Mouse (Mus musculus): ENCODE measurements at regions not wholly inside any gene's neighbourhood (a gene's known extent, or its start where the extent isn't known, plus 50 kb on each side); places are given as distances from the start of the nearest gene placed in this dataset.

- Histone ChIP-seq H3K27me3 (ENCODE audit: insufficient read depth, poor library complexity, severe bottlenecking) (peaks cover 58% of the 10 kb centered on the region), H3K27ac (peak overlapping the region; percentile 84)
- WGBS = 2% methylated on average over 34 of the region's 34 CpGs
Measured at GRCm38 (mm10) chr5:119005825-119006471, 445.5 kb downstream of the Med13l start.

GRCm38 (mm10) chr5:119010048-119010447 is 449.6 kb downstream of the Med13l start:
- H3K27ac ChIP-seq = no peak overlapping the region
- no peak for DNase-seq (ENCODE audit: low spot score)
- WGBS = 54% methylated on average over 14 of the region's 14 CpGs
- peaks cover 51% of the 10 kb centered on the region for H3K27me3 ChIP-seq (ENCODE audit: insufficient read depth, poor library complexity, severe bottlenecking)
- H3K9me3 ChIP-seq = no peaks in the 10 kb centered on the region
- no peaks in the 10 kb centered on the region for H3K36me3 ChIP-seq
- no peak overlapping the region for H3K4me3 ChIP-seq
- peaks cover 13% of the 10 kb centered on the region for H3K4me1 ChIP-seq

More at GRCm38 (mm10) chr5:119005825-119006471, 445.5 kb downstream of the Med13l start:
- no peak for DNase-seq (ENCODE audit: low spot score)
- Histone ChIP-seq H3K36me3 (no peaks in the 10 kb centered on the region), H3K4me3 (peak overlapping the region; percentile 58), H3K9me3 (no peaks in the 10 kb centered on the region), H3K4me1 (peaks cover 13% of the 10 kb centered on the region)

GRCm38 (mm10) chr5:119015181-119015580 is 454.7 kb downstream of the Med13l start:
- Histone ChIP-seq H3K27me3 (ENCODE audit: insufficient read depth, poor library complexity, severe bottlenecking) (peaks cover 30% of the 10 kb centered on the region), H3K27ac (no peak overlapping the region), H3K4me1 (0 out of 2 replicates have a peak, but pooled peaks cover 3% of the 10 kb centered on the region), H3K9me3 (no peaks in the 10 kb centered on the region), H3K36me3 (no peaks in the 10 kb centered on the region), H3K4me3 (no peak overlapping the region)
- DNase-seq (ENCODE audit: low spot score) = no peak
- WGBS = 74% methylated on average over 5 of the region's 5 CpGs

- Histone ChIP-seq H3K4me3 (no peak overlapping the region), H3K9me3 (no peaks in the 10 kb centered on the region), H3K27me3 (ENCODE audit: insufficient read depth, poor library complexity, severe bottlenecking) (peaks cover 30% of the 10 kb centered on the region), H3K27ac (no peak overlapping the region), H3K4me1 (0 out of 2 replicates have a peak, but pooled peaks cover 3% of the 10 kb centered on the region), H3K36me3 (no peaks in the 10 kb centered on the region)
- WGBS = 20% methylated on average over 15 of the region's 15 CpGs
- DNase-seq (ENCODE audit: low spot score) = no peak
Measured at GRCm38 (mm10) chr5:119015606-119016255, 455.3 kb downstream of the Med13l start.

GRCm38 (mm10) chr5:119016420-119016819 is 455.9 kb downstream of the Med13l start:
- no peak overlapping the region for H3K4me3 ChIP-seq
- 0 out of 2 replicates have a peak, but pooled peaks cover 3% of the 10 kb centered on the region for H3K4me1 ChIP-seq
- no peak for DNase-seq (ENCODE audit: low spot score)
- H3K36me3 ChIP-seq = no peaks in the 10 kb centered on the region
- H3K27me3 ChIP-seq (ENCODE audit: insufficient read depth, poor library complexity, severe bottlenecking) = peaks cover 30% of the 10 kb centered on the region
- 39% methylated on average over 4 of the region's 4 CpGs for whole genome bisulfite sequencing
- no peaks in the 10 kb centered on the region for H3K9me3 ChIP-seq
- H3K27ac ChIP-seq = no peak overlapping the region

- WGBS = 75% methylated on average over 8 of the region's 8 CpGs
- Histone ChIP-seq H3K36me3 (no peaks in the 10 kb centered on the region), H3K4me1 (no peaks in the 10 kb centered on the region), H3K27me3 (ENCODE audit: insufficient read depth, poor library complexity, severe bottlenecking) (peaks cover 18% of the 10 kb centered on the region), H3K27ac (no peak overlapping the region), H3K4me3 (no peak overlapping the region), H3K9me3 (no peaks in the 10 kb centered on the region)
- no peak for DNase-seq (ENCODE audit: low spot score)
Measured at GRCm38 (mm10) chr5:119023947-119024346, 463.5 kb downstream of the Med13l start.

GRCm38 (mm10) chr5:119032051-119032450 is 471.6 kb downstream of the Med13l start:
- H3K4me3 ChIP-seq = no peak overlapping the region
- H3K4me1 ChIP-seq = no peaks in the 10 kb centered on the region
- peaks cover 8% of the 10 kb centered on the region; the same call in 1 of the 2 replicates for H3K27me3 ChIP-seq (ENCODE audit: insufficient read depth, poor library complexity, severe bottlenecking)
- H3K9me3 ChIP-seq = no peaks in the 10 kb centered on the region
- no peaks in the 10 kb centered on the region for H3K36me3 ChIP-seq
- DNase-seq (ENCODE audit: low spot score) = no peak
- WGBS = 79% methylated on average over 5 of the region's 5 CpGs
- H3K27ac ChIP-seq = no peak overlapping the region

- 72% methylated on average over 10 of the region's 10 CpGs for WGBS
- no peaks in the 10 kb centered on the region for H3K4me1 ChIP-seq
- H3K27ac ChIP-seq = no peak overlapping the region
- H3K9me3 ChIP-seq = no peaks in the 10 kb centered on the region
- no peaks in the 10 kb centered on the region for H3K27me3 ChIP-seq (ENCODE audit: insufficient read depth, poor library complexity, severe bottlenecking)
- H3K4me3 ChIP-seq = no peak overlapping the region
- no peak for DNase-seq (ENCODE audit: low spot score)
- H3K36me3 ChIP-seq = no peaks in the 10 kb centered on the region
Measured at GRCm38 (mm10) chr5:119044548-119044947, 484.1 kb downstream of the Med13l start.

GRCm38 (mm10) chr5:119047581-119047980 is 487.1 kb downstream of the Med13l start:
- Histone ChIP-seq H3K27ac (no peak overlapping the region), H3K4me1 (peaks cover 7% of the 10 kb centered on the region; the same call in 1 of the 2 replicates)

GRCm38 (mm10) chr5:119052354-119052996 is 492.0 kb downstream of the Med13l start:
- DNase-seq (ENCODE audit: low spot score) = no peak
- H3K27ac ChIP-seq = no peak overlapping the region
- peaks cover 35% of the 10 kb centered on the region for H3K27me3 ChIP-seq (ENCODE audit: insufficient read depth, poor library complexity, severe bottlenecking)
- H3K4me1 ChIP-seq = peaks cover 16% of the 10 kb centered on the region
- H3K4me3 ChIP-seq = no peak overlapping the region
- WGBS = 29% methylated on average over 11 of the region's 11 CpGs
- no peaks in the 10 kb centered on the region for H3K9me3 ChIP-seq
- H3K36me3 ChIP-seq = no peaks in the 10 kb centered on the region

More at GRCm38 (mm10) chr5:119047581-119047980, 487.1 kb downstream of the Med13l start:
- no peak for DNase-seq (ENCODE audit: low spot score)
- Histone ChIP-seq H3K36me3 (no peaks in the 10 kb centered on the region), H3K4me3 (no peak overlapping the region), H3K9me3 (no peaks in the 10 kb centered on the region), H3K27me3 (ENCODE audit: insufficient read depth, poor library complexity, severe bottlenecking) (no peaks in the 10 kb centered on the region)
- 41% methylated on average over 4 of the region's 4 CpGs for WGBS

- no peak for DNase-seq (ENCODE audit: low spot score)
- Histone ChIP-seq H3K9me3 (no peaks in the 10 kb centered on the region), H3K36me3 (no peaks in the 10 kb centered on the region), H3K4me3 (no peak overlapping the region), H3K27me3 (ENCODE audit: insufficient read depth, poor library complexity, severe bottlenecking) (peaks cover 35% of the 10 kb centered on the region), H3K4me1 (peaks cover 25% of the 10 kb centered on the region), H3K27ac (no peak overlapping the region)
- 78% methylated on average over 8 of the region's 8 CpGs for WGBS
Measured at GRCm38 (mm10) chr5:119053738-119054137, 493.3 kb downstream of the Med13l start.

GRCm38 (mm10) chr5:119054393-119054792 is 493.9 kb downstream of the Med13l start:
- no peak overlapping the region for H3K4me3 ChIP-seq
- no peaks in the 10 kb centered on the region for H3K36me3 ChIP-seq
- H3K27ac ChIP-seq = no peak overlapping the region
- H3K9me3 ChIP-seq = no peaks in the 10 kb centered on the region
- peaks cover 35% of the 10 kb centered on the region for H3K27me3 ChIP-seq (ENCODE audit: insufficient read depth, poor library complexity, severe bottlenecking)
- peaks cover 27% of the 10 kb centered on the region for H3K4me1 ChIP-seq
- WGBS = 46% methylated on average over 6 of the region's 6 CpGs
- DNase-seq (ENCODE audit: low spot score) = no peak

GRCm38 (mm10) chr5:119055430-119055829 is 495.0 kb downstream of the Med13l start:
- Histone ChIP-seq H3K27ac (no peak overlapping the region), H3K36me3 (no peaks in the 10 kb centered on the region), H3K4me3 (no peak overlapping the region), H3K27me3 (ENCODE audit: insufficient read depth, poor library complexity, severe bottlenecking) (peaks cover 35% of the 10 kb centered on the region), H3K4me1 (peaks cover 27% of the 10 kb centered on the region), H3K9me3 (no peaks in the 10 kb centered on the region)
- 7% methylated on average over 12 of the region's 12 CpGs for WGBS
- DNase-seq (ENCODE audit: low spot score) = no peak

Data from heart, embryonic 10.5 days (tissue).